Mouse (Mus musculus): ENCODE measurements at regions not wholly inside any gene's neighbourhood (a gene's known extent, or its start where the extent isn't known, plus 50 kb on each side); places are given as distances from the start of the nearest gene placed in this dataset.

DNA sequence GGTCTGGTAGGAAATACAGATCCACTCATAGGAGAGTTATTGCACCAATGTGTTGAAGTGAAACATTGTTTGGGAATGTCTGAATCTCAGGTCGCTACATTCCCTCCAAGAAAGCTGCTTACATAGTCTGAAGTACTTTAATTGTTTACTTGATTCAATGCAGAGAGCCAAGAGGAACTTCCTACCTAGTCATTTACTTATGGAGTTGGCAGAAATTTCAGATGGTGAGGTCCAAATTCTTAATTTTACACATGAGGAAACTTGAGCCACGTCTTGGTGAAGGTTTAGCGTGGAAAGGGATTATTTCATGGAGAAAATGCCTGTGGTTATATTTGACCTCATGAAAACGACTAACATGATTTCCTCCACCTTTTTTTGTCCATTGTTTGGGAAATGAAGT is 131.5 kb downstream of the Otol1 start:
- Histone ChIP-seq H3K36me3 (ENCODE audit: insufficient read depth, low read length) (no peaks in the 10 kb centered on the region), H3K27ac (ENCODE audit: low read depth, low read length) (no peak overlapping the region), H3K4me2 (ENCODE audit: low read depth, low read length, poor library complexity, severe bottlenecking) (no peak overlapping the region), H3K9me3 (ENCODE audit: low read length) (no peaks in the 10 kb centered on the region), H3K9ac (replicated peaks; ENCODE audit: low read length, poor library complexity, severe bottlenecking) (no peak overlapping the region), H3K4me3 (ENCODE audit: low read depth, low read length) (no peak overlapping the region), H3K27me3 (ENCODE audit: insufficient read depth, low read length) (no peaks in the 10 kb centered on the region), H3K4me1 (ENCODE audit: insufficient read depth, low read length) (no peaks in the 10 kb centered on the region)
- DNase-seq (ENCODE audit: low spot score) (no peak), ATAC-seq (ENCODE audit: low FRiP score) (no peak)
- WGBS, result 61% methylated on average over 4 of the region's 4 CpGs
- TF ChIP-seq CTCF (IDR thresholded peaks at IDR 0.05), result no peak

DNA sequence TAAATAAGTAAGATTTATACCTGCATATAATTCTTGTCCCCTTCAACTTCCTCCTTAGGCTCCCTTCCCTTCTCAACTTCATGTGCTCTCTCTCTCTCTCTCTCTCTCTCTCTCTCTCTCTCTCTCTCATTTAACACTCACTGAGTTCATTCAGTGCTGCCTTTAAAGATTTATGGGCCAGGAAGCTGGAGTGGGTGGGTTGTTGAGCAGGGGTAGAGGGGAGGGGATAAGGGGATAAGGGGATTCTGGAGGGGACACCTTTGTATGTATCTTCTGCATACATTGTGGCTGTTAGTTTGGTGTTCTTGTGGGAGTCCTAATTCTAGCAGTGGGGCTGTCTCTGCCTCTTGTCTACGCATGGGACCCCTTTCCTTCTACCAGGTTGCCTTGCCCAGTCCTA is 138.3 kb downstream of the Otol1 start:
- ATAC-seq (ENCODE audit: low FRiP score) (no peak), DNase-seq (ENCODE audit: low spot score) (no peak)
- no peak overlapping the region for H3K27ac ChIP-seq (ENCODE audit: low read depth, low read length)
- 79% methylated on average over 1 of the region's 1 CpGs for WGBS
- no peaks in the 10 kb centered on the region for H3K4me1 ChIP-seq (ENCODE audit: insufficient read depth, low read length)
- H3K4me2 ChIP-seq (ENCODE audit: low read depth, low read length, poor library complexity, severe bottlenecking), result no peak overlapping the region
- no peak overlapping the region for H3K9ac ChIP-seq (replicated peaks; ENCODE audit: low read length, poor library complexity, severe bottlenecking)
- no peaks in the 10 kb centered on the region for H3K27me3 ChIP-seq (ENCODE audit: insufficient read depth, low read length)
- H3K36me3 ChIP-seq (ENCODE audit: insufficient read depth, low read length), result no peaks in the 10 kb centered on the region
- no peaks in the 10 kb centered on the region for H3K9me3 ChIP-seq (ENCODE audit: low read length)
- TF ChIP-seq CTCF (IDR thresholded peaks at IDR 0.05), result no peak
- H3K4me3 ChIP-seq (ENCODE audit: low read depth, low read length), result no peak overlapping the region

GRCm38 (mm10) chr3:70151156-70151555 is 143.7 kb downstream of the Otol1 start:
- no peaks in the 10 kb centered on the region for H3K36me3 ChIP-seq (ENCODE audit: insufficient read depth, low read length)
- H3K27me3 ChIP-seq (ENCODE audit: insufficient read depth, low read length), result no peaks in the 10 kb centered on the region
- ATAC-seq (ENCODE audit: low FRiP score), result no peak
- H3K4me3 ChIP-seq (ENCODE audit: low read depth, low read length), result no peak overlapping the region
- H3K27ac ChIP-seq (ENCODE audit: low read depth, low read length), result no peak overlapping the region
- no peaks in the 10 kb centered on the region for H3K9me3 ChIP-seq (ENCODE audit: low read length)
- no peak for DNase-seq (ENCODE audit: low spot score)
- WGBS, result 74% methylated on average over 5 of the region's 5 CpGs
- no peak for TF ChIP-seq CTCF (IDR thresholded peaks at IDR 0.05)
- H3K9ac ChIP-seq (replicated peaks; ENCODE audit: low read length, poor library complexity, severe bottlenecking), result no peak overlapping the region
- H3K4me1 ChIP-seq (ENCODE audit: insufficient read depth, low read length), result no peaks in the 10 kb centered on the region
- H3K4me2 ChIP-seq (ENCODE audit: low read depth, low read length, poor library complexity, severe bottlenecking), result no peak overlapping the region

DNA sequence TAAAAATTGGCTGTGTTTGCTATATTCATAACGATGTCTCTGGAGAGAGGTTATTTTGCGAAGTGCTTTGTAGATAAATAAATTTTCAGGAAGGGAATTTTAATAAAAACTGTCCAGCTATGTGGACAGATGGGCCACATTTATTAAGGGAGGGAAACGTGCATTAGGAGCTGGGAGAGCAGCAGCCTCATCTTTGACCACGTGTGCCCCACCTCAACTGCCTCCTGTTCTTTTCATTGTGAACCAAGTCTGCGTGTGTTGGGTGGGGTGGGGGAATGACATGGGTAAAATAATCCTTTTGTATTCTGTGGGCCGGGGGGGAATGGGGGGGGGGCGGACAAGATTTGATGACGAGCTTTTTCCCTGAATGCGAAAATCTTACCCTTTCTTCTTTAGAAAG is 152.6 kb downstream of the Otol1 start:
- H3K9ac ChIP-seq (replicated peaks; ENCODE audit: low read length, poor library complexity, severe bottlenecking), result no peak overlapping the region
- no peak for DNase-seq (ENCODE audit: low spot score)
- H3K4me3 ChIP-seq (ENCODE audit: low read depth, low read length), result no peak overlapping the region
- no peak for ATAC-seq (ENCODE audit: low FRiP score)
- H3K4me1 ChIP-seq (ENCODE audit: insufficient read depth, low read length), result no peaks in the 10 kb centered on the region
- no peak overlapping the region for H3K4me2 ChIP-seq (ENCODE audit: low read depth, low read length, poor library complexity, severe bottlenecking)
- H3K36me3 ChIP-seq (ENCODE audit: insufficient read depth, low read length), result no peaks in the 10 kb centered on the region
- H3K9me3 ChIP-seq (ENCODE audit: low read length), result no peaks in the 10 kb centered on the region
- TF ChIP-seq CTCF (IDR thresholded peaks at IDR 0.05), result no peak
- no peak overlapping the region for H3K27ac ChIP-seq (ENCODE audit: low read depth, low read length)
- no peaks in the 10 kb centered on the region for H3K27me3 ChIP-seq (ENCODE audit: insufficient read depth, low read length)
- WGBS, result 48% methylated on average over 9 of the region's 9 CpGs

DNA sequence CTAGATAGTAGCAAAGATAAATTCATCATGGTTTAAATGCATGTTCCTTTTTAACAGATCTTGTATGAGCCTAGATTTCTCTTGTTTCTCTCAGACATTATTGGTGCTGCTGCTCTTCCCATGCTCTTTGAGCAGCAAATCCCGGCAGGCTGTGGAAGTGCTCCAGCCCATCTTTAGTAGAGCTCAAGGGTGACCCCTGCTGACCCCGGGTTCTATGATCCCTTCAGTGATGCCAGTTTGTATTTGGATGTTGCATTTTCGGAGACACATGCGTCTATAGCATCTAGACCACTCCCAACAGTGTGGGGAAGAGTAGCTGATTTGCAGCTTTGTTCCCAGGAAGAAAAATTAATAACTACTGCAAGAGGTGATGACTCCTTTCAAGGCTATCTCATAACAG is 164.3 kb downstream of the Otol1 start:
- Histone ChIP-seq H3K9me3 (ENCODE audit: low read length) (no peaks in the 10 kb centered on the region), H3K27me3 (ENCODE audit: insufficient read depth, low read length) (no peaks in the 10 kb centered on the region), H3K4me3 (ENCODE audit: low read depth, low read length) (no peak overlapping the region), H3K4me1 (ENCODE audit: insufficient read depth, low read length) (no peaks in the 10 kb centered on the region), H3K9ac (replicated peaks; ENCODE audit: low read length, poor library complexity, severe bottlenecking) (no peak overlapping the region), H3K4me2 (ENCODE audit: low read depth, low read length, poor library complexity, severe bottlenecking) (no peak overlapping the region), H3K27ac (ENCODE audit: low read depth, low read length) (no peak overlapping the region), H3K36me3 (ENCODE audit: insufficient read depth, low read length) (no peaks in the 10 kb centered on the region)
- no peak for TF ChIP-seq CTCF (IDR thresholded peaks at IDR 0.05)
- no peak for ATAC-seq (ENCODE audit: low FRiP score)
- no peak for DNase-seq (ENCODE audit: low spot score)
- WGBS, result 60% methylated on average over 4 of the region's 4 CpGs

- Histone ChIP-seq H3K27ac (ENCODE audit: low read depth, low read length) (no peak overlapping the region), H3K9ac (replicated peaks; ENCODE audit: low read length, poor library complexity, severe bottlenecking) (no peak overlapping the region), H3K4me2 (ENCODE audit: low read depth, low read length, poor library complexity, severe bottlenecking) (no peak overlapping the region), H3K36me3 (ENCODE audit: insufficient read depth, low read length) (no peaks in the 10 kb centered on the region), H3K4me3 (ENCODE audit: low read depth, low read length) (no peak overlapping the region), H3K9me3 (ENCODE audit: low read length) (no peaks in the 10 kb centered on the region), H3K27me3 (ENCODE audit: insufficient read depth, low read length) (no peaks in the 10 kb centered on the region), H3K4me1 (ENCODE audit: insufficient read depth, low read length) (no peaks in the 10 kb centered on the region)
- WGBS, result 73% methylated on average over 1 of the region's 1 CpGs
- TF ChIP-seq CTCF (IDR thresholded peaks at IDR 0.05), result no peak
- DNase-seq (ENCODE audit: low spot score) (no peak), ATAC-seq (ENCODE audit: low FRiP score) (peak; percentile 31; the same call in 1 of the 2 replicates)
Observed at GRCm38 (mm10) chr3:70176391-70176790, 169.0 kb downstream of the Otol1 start.

DNA sequence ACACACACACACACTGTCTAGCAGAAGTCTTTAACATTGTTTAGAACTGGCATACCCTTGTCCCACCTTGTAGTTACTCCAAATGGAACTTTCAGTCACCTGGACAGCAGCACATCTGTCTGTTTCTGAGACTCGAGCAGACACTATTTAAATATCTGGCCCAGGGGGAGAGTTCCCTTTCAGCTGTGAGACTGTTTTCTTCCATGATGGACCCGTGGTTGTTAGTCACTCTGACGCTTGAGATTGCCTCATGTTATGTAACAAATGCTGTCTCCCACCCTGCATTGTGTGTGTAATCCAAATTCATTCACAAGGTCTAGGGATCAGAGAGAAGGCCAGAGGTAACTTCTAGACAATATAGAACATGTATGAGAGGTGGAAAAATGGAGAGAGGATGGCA is 174.2 kb downstream of the Otol1 start:
- Histone ChIP-seq H3K4me3 (ENCODE audit: low read depth, low read length) (no peak overlapping the region), H3K4me2 (ENCODE audit: low read depth, low read length, poor library complexity, severe bottlenecking) (no peak overlapping the region), H3K4me1 (ENCODE audit: insufficient read depth, low read length) (no peaks in the 10 kb centered on the region), H3K9ac (replicated peaks; ENCODE audit: low read length, poor library complexity, severe bottlenecking) (no peak overlapping the region), H3K27ac (ENCODE audit: low read depth, low read length) (no peak overlapping the region), H3K36me3 (ENCODE audit: insufficient read depth, low read length) (no peaks in the 10 kb centered on the region), H3K9me3 (ENCODE audit: low read length) (no peaks in the 10 kb centered on the region), H3K27me3 (ENCODE audit: insufficient read depth, low read length) (no peaks in the 10 kb centered on the region)
- TF ChIP-seq CTCF (IDR thresholded peaks at IDR 0.05), result no peak
- 75% methylated on average over 3 of the region's 3 CpGs for WGBS
- ATAC-seq (ENCODE audit: low FRiP score) (no peak), DNase-seq (ENCODE audit: low spot score) (no peak)
